Mouse (Mus musculus) embryo, embryonic 10 days (tissue): ENCODE results near the gene Pole4.
A peak's percentile ranks its signal among the peaks of the same experiment; 100 is the strongest.

Experiments used
- DNase-seq: peaks from one replicate; pipeline ENCODE4 v3.0.0-alpha.2; 2015; ENCODE audit warnings: low spot score

Pole4 gene

DNA sequence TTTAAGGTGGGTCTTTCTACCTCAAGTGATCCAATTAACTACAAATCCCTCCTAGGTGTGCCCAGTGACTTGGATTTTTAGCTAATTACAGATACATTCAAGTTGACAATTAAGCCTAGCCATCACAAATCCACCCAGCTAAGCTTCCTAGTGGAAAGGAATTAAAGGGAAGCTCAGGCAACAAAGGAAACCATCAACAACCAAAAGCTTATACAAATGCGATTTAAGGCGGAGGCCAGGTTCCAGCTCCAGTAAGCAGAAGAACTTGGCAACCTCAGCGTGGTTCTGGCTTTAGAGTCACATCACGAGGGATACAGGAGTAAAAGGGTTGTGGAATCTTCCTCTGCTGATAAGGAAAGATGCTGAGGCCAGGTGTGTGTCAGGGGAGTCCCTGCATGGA, 92.0 kb downstream of the Pole4 start:
- no peak for DNase-seq

GRCm38 (mm10) chr6:82611049-82611448, 94.1 kb downstream of the Pole4 start:
- DNase-seq = no peak

DNA sequence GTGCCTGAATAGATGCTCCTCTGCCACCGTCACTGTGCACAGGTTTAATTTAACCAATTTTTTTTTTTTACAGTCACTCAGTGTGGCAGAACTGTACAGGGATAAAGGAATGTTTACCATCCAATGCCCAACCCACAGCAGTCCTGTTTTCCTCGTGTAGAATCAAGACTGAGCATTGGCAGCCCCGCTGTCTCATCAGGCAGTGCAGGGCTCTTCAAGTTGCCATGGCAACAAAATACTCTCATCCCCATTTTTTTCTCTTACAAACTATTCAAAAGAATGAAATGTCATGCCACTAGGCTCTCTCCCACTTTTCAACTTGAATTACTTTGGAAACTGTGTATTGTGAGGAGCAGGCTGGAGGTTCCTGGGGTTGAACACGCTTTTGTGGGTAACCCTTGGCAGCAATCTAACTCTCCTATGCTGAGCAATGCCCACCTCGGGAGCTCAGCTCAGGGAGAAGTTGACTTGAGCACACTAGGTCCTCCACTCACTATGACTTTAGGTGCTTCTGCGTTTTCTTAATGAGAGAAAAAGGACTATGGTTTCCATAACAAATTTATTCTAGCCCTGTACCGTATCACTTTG, 95.7 kb downstream of the Pole4 start:
- DNase-seq = no peak

DNA sequence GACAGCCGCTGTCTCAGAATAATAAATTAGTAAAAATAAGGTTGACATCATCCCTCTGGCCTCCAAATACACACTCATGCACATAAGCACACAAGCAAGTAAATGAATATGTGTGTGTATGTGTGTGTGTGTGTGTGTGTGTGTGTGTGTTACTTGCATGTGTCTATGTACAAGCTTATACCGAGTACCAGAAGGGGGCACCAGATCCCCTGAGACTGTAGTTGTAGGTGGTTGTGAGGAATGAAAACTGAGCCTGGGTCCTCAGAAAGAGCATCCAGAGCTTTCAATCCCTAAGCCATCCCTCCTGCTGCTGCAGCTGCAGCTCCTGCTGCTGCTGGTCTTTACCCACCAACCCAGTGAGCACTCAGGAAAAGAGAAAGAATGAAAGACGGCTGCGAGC, 96.4 kb downstream of the Pole4 start:
- DNase-seq = no peak

DNA sequence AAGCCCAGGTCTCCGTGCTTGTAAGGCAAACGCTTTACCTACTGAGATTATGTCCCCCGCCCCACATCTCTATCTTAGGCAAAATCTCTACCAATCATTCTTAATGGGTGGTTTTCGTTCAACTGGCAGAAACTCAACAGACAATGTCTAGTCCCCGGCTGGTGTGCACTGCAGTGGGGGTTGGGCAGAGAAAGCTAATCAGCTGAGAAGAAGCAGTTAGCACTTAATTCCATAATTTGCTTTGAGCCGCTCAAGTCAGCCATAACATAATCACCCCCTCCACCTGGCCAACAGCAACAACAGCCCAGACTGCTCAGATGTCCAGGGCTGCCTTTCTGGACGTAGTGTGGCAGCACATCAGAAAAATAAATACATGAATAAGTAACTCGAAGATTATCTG, 100.4 kb downstream of the Pole4 start:
- DNase-seq = no peak

DNA sequence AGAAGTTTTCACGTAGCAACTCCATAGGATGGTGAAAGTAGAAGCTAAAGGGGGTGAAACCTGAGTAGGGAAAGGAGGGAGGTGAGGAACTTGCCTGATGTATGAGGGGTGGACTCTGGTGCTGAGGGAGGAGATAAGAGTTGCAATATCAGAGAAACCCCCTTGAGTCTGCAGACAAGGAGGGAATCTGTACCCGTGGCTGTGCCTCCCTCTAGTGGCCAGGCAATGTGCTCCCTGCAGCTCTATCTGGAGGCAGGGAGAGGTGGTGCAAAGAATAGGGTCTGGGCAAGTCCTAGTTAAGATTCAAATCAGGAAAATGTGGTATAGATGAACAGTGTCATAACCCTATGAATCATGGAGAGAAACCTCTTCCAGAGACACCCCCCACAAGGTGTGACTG, 101.5 kb downstream of the Pole4 start:
- DNase-seq = peak; percentile 63

DNA sequence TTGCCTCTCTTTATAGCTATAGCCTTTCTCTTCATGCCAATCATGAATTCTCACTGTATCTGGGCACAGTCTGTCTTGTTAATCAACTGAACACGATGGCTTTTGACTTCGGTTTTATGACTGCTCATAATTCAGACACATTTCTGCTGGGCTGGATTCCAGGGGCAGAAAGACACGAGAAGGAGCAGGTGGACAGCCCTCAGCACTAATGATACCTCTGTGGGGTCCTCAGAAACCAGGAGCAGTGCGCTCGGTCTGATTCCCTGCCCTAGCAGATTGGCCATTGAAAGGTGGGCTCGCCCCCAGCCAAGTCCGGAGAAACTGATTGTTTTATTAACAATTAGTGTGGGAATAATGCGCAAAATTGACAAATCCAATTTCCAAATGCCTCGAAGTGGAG, 101.9 kb downstream of the Pole4 start:
- no peak for DNase-seq

GRCm38 (mm10) chr6:82595461-82596090, 109.6 kb downstream of the Pole4 start:
- DNase-seq = no peak

GRCm38 (mm10) chr6:82589387-82589786, 115.8 kb downstream of the Pole4 start:
- no peak for DNase-seq

DNA sequence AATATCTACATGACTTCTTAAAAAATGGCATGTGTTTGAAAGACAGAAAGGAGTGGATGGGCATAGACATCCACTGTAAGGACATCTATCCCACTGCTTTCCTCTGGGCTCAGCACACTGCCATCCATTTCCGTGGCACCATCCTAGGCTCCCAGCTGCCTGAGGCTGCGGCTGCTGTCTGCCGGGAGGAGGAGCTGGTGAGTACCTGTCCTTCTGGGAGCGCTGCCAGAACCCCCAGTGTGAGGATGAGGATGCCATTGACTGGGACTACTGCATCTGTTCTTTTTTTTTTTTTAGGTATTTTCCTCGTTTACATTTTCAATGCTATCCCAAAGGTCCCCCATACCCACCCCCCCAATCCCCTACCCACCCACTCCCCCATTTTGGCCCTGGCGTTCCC, 119.8 kb downstream of the Pole4 start:
- DNase-seq = no peak

DNA sequence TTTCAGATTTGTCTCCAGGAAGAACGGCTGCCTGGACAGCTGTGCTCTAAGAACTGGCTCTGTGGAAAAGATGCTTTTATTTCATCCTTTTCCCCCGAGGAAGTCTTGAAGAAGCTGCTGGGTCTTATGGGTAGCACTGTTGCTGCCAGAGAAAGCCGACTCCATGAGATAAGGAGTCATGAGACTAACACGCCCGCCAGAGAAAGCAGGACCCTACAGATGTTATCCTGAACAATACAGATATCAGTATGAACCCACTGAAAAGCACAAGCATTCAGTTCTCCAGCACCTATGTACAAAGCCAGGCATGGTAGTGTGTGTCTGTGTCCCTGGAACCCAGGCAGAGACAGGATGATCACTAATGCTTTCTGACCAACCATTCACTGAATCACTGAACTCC, 129.7 kb downstream of the Pole4 start:
- DNase-seq = no peak
